Mouse (Mus musculus): ENCODE results near the gene Atp8a1. TPM values are rescaled to one million over a fixed set of nuclear protein-coding genes. Genes with fewer than 3 reads are reported as not detected.

The Atp8a1 gene
- total RNA-seq (2022): 100 to 1,000 TPM; 165 to 213 (median 188) TPM

DNA sequence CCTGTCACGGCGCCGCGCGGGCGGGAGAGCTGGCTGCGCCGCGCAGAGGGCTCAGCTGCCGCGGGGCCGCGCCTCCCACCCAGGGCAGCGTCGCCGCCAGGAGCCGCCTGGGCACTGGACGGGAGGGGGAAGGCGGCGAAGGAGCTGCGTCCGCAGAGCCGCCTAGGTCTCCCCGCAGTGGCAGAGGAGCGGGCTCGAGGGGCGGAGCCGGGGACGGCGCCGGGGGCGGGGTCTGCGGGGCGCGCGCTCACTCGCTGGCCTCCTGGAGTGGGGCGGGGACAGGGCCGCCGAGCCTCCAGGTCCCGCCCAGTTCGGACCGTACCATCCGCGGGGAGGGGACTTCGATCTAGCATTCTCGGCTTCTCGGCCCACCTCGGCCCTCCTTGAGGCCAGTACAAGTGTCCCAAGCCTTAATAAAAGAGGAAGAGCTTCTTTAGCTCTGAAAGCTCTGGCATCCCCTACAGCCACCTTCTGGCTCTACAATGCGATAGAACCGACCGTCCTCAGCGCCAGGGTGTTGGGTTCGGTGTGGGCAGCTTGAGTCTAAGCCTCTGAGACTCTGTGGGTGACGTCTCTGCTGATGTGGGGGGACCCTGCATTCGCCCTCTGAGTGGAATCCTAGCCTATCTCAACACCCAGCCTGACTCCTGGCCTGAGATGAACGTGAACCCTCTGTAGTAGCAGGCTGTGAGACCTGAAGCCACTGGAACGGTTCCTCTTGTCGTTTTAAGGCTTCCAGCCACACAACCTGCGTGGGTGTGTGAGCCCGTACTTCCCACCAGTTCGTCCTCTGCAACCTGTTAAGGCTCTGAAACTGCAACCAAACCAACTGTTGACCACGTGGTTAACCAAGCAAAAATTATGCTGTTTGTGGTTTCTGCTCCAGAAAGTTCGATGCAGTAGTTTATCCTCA lies at the start of gene Atp8a1:
TSS of gene Atp8a1 (minus strand) at position 182 of the 913 bp plus-strand sequence.
- DNase-seq (ENCODE audit: low spot score in 2 of 2): peak; percentile 96 to 98

DNA sequence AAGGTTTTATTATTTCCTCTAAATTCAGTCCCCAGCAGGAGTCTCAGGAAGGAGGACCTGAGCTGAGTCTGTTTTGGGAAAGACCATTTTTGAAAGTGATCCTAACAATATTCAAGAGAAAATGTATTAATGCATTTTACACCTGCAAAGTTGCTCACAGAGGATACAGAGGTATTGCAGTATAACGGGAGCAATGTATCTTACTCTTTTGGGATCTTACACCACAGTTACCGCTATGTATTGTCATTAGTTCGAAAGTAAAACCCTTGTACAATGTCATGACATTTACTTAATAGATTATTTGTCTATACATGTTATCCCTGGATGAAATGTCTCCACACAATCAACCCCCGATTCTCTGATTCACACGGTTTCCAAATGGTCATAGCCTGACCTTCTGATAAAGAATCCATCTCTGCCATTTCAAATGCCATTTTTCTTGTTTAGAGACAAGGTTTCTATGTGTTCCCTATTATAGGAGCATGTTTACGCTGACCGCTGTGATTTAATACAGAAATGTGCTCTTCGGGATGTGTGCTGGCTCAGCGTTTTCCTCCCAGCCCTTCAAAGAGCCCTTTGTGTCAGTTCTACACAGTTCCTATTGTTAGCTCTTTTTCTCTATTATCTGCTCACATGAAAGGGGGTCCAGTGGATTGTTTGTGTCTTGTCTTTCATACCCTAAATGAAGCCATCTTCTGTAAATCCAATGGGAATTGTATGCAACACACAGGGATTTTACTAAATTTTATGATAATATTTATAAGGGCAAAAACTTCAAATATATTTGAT lies 37.4 kb upstream of the Atp8a1 start:
- peak; percentile 10 to 26 for DNase-seq (ENCODE audit: low spot score in 2 of 2)

DNA sequence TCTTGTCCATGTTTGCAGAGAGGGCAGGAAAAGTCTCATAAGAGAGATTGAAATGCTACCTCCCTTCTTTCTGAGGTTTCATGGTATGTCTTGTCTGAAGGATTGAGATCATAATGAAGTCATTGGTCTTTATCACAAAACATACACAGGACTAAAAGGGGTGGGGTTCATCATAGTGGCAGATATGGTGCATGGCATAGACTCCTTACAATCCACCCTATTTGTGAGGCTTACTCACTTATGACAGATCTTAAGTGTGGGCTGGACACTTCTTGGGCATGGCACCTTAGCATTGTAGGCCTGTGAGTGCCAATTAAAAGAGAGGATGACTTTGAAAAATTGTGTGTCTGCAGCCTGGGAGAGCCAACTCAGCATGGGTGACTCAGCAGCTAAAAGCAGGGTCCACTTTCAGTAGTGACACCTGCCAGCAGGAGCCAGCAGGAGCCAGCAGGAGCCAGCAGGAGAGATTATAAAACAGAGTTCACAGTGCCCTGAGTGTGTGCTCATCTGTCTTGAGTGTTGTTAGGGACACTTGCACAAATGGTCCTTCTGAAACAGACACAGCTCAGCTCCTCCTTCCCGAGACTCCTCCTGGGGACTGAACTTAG lies 36.4 kb upstream of the Atp8a1 start:
- no peak for DNase-seq (ENCODE audit: low spot score in 2 of 2)

DNA sequence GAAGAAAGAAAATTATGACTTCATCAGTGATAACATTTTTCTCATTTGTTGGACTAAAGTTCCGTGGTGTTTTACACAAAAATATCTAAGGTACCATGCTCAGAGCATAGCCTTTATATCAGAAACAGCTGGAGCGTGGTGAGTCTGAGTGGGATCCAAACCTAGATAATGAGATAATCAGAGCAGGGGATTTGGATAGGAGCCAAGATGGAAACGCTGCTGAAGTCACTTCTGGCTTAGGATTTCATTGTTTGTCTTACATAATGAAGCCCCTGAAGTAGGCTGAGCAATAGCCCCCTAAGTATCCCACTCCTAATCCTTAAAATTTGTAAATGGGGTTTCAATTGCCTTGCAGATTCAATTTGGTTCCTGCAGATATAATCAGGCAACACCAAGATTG lies 24.2 kb upstream of the Atp8a1 start:
- DNase-seq (ENCODE audit: low spot score in 2 of 2): no peak

DNA sequence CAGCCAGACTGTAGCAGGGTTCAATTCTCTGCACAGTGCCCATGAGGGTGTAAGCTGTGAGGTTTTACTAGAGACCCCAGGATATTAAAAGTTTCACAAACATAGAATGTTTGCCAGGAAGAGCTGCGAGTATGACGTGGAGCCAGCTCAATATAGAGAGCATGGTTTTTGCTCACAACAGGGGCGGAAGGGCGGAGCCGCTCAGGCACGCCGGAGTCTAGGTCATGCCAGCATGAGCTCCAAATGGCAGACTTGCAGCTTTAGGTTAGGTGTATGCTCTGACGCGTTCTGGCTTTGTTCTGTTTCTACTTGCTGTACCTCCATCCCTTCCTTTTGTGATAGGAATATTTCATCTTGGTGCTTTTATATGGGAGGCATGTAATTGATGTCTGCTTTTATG lies 19.0 kb upstream of the Atp8a1 start:
- no peak for DNase-seq (ENCODE audit: low spot score in 2 of 2)

DNA sequence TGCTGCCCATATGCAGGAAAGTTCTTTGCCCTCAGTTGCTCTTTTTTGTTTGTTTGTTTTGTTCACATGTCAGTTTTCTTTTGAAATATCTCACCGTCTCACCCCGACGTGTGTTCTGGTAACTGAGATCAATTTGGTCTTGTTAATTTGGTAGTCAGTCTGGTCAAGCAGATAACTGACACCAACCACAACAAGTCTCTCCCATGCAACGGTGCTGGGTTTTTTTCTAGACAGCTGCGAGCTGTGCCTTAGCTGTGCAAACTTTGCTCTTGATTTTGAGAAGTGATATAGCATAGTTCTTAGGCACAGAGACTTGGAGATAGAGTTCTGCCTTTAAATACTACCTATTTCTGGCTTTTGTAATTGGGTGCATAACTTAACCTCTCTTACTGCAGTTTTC lies 18.4 kb upstream of the Atp8a1 start:
- no peak for DNase-seq (ENCODE audit: low spot score in 2 of 2)

DNA sequence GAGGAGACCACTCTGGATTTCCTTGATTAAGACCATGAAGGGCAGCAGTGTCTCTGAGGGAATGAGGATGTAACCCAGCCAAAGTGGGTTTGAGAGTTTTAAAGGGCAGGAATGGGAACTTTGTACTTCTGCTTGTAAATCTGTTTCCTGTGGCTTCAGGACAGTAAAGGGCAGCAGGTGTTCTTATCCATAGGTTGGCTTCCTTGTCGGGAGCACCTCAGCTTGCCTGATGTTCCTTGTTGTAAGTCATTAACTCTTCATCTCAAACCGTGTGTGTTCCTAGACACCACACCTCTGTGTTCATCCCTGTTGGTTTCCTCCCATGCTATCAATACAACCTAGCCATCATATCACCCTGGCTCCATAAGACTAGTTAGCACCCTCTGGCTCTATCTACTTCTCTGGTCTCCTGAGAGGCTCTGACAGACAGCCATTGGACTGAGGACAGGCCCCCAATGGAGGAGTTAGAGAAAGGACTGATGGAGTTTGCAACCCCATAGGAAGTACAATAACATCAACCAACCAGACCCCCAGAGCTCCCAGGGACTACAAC lies 17.4 kb upstream of the Atp8a1 start:
- no peak for DNase-seq (ENCODE audit: low spot score in 2 of 2)

DNA sequence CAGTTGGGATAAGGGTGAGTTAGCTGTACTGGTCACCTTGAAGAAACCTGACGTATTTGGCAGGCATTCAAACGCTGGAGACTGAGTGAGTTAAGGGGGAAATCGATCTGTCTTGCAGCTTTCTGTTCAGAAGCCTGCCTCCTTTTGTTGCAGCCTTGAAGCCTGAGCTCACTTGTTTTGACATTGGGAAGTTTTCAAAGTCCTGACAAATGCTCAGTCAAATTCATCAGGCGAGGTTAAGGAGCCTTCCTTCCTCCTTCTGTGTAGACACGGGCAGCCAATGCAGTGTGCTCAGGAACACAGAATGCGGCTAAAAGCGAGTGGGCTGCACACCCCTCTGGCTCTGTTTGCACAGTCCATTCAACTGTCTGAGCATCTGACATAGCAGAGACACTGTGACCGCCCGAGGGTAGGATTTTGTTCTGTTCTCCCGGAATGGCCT lies 16.7 kb upstream of the Atp8a1 start:
- DNase-seq (ENCODE audit: low spot score in 2 of 2): no peak

DNA sequence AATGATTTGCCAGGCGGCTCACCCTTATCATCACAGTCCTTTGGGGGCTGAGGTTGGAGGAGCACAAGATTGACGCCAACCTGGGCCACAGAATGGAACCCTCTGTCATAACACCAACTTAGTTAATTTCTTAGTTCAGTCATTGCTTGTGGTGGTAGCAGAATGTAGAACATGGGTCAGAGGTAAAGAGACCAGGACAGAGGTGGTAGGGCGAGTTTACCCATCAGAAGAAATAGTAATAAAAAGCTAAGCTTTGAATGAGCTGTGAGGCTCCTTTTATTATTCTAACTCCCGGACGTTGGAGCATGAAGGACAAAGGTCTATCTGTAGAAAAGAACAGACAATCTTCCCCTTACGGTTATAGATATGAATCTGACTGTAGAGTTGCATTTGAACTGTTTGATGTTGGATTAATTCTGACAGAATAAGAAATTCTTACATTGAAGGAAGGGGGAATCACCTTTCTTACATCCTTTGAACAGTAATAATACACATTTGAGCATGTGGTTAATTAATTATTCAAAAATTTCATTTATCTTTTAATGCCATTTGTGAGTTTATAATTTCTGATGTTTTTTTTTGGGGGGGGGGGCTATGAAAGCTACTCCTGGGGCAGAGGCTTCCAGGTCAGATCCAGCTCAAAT lies 7.9 kb upstream of the Atp8a1 start:
- DNase-seq (ENCODE audit: low spot score in 2 of 2): no peak

DNA sequence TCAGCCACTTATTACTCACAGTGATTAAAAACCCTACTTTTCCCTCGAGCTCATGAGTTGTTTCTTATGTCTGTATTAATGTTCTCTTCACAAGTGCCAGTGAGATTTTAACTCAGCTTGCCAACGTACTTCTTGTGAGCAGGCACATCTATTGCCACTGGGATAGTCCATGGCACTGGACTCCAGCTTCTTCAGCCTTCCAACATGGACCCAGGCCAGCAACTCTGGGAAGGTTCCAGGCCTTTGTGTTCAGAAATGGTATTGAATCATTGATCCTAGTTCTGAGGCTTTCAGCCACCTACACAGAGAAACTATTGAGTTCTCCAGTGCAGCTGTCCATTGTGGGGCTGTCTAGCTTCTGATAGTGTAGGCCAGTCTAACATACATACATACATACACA lies 5.6 kb upstream of the Atp8a1 start:
- no peak for DNase-seq (ENCODE audit: low spot score in 2 of 2)

DNA sequence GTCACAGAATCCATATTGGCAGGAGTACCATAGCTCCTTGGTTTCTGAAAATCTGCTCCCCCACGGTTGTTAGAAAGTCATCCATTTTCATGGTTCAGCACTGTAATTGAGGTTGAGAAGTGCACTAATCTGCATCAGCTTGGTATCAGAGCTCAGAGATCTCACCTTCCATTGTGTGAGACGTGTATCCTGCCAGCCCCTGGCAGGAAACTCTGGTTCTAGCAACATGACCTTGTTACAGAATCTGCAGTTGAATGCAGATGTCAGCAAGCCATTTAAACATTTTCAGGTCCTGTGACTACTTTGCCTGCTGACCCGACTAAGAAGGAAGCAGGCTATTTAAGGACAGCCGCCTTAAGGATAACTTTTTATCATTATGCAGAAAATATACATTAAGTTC lies 2.2 kb upstream of the Atp8a1 start:
- DNase-seq (ENCODE audit: low spot score in 2 of 2): no peak

DNA sequence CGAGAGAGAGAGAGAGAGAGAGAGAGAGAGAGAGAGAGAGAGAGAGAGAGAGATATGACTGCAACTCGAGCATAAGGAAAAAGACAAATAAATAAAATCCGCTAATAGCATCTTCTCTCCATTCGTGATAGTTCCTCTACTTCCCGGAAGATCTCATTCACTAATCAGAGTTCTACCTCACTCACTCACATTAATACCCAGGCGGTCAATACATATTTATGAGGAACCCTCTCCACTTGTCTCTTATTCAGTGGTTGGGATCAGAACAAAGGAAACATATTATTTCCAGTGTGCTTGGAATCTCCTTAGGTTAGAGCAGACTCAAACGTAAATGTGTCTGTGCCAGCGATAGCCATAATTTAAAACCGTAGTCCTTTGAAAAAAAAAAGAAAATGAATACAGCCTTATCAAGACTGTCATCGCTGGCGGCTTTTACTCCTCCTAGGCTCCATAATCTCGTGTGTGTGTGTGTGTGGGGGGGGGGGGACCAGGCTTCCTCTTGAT lies 1.3 kb upstream of the Atp8a1 start:
- DNase-seq (ENCODE audit: low spot score in 2 of 2): no peak

DNA sequence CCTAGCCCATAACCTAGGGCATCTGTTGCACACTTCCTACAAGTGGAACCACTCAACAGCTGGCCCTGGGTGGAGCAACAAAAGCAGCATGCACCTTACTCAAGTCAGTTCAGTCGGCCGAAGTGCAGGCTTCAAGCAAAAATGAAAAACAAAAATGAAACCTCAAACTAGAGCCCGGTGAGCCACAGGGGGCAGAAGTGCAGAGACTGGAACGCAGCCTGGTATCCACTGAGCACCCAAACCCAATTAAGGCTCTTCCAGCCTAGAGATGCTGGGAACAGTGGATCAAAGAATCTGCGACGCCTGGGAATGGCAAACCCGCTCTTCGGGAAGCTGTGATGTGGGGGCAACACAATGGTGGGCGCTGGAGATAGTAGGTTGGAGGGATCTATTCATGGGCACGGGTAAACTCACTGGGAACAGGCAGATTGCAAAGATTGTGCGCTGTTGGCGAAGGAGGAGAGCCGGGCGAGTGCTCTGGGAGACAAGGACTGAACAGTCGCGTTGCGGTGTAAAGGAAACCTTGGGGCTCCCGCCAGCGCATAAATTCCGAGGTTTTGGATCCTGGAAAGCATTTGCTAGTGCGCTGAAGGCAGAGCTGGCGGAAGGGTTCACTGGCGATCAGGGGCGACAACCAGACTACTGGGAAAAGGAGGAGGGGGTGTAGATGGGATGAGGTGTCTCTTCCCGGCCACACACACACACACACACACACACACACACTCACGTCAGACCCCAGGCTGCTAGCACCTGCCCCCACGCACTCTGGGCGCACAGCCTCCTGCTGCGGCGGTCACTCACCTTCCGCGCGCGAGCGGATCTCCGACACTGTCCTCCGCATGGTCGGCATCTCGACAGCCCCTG lies 641 bp downstream of the Atp8a1 start:
- DNase-seq (ENCODE audit: low spot score in 2 of 2): peak in 1 of 2 experiments; percentile 50

DNA sequence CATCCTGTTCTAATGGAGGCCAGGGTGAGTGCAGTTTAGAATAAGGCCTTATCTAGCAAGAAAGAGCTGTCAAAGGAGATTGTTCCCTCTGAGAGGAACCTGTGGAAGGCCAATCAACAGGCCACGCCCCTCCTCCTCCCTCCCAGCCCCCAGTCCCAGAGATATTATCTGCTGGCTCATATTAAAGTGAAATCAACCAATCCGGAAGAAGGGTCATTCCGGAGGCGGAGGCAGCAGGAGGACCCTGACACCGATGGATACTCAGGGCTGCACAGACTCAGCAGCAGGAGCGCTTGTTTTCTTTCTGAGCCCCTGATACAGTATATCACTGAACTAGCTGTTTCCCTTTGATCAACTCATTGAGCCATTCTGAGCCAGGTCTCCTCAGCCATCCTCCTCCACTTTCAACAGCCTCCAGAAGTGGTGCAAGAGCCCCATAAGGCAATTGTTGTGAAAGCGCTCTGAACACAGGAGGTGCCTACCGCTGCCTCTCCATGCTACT lies 2.0 kb downstream of the Atp8a1 start:
- no peak for DNase-seq (ENCODE audit: low spot score in 2 of 2)

DNA sequence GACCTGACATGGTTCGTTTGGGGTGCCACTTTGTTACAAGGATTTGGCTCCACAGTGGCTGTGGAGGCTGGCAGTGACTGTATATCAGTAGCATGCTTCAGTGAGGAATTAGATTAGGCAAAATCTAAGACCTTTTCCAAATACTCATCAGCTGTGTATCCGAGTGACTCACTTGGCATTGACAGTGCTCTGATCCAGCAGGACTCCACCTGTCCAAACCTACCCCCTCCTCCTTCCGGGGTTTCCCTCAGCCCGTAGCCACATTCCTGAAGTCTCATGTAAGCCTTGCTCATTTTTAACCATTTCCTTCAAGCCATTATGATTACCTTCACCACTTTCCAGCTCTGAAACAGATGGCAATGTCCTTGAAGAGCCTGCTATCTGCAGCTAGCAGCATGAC lies 3.2 kb downstream of the Atp8a1 start:
- no peak for DNase-seq (ENCODE audit: low spot score in 2 of 2)

DNA sequence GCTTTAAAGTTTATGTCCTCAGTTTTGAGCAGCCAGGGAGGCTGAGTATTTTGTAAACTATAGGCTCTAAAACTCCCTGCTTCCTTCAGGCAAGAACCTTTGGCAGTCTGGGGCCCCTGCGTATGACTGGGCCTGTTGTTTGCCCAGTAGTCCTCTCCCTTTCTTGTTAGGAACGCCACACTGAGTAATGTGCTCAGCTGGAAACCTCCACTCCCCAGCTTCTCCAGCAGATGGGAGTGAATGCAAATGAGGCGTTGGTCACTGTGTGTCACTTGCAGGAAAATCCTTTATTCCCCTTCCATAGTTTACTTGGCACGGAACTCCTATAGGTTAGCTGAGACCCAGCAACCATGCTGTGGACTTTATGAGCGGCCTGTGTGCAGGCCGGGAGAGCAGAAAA lies 4.9 kb downstream of the Atp8a1 start:
- no peak for DNase-seq (ENCODE audit: low spot score in 2 of 2)

DNA sequence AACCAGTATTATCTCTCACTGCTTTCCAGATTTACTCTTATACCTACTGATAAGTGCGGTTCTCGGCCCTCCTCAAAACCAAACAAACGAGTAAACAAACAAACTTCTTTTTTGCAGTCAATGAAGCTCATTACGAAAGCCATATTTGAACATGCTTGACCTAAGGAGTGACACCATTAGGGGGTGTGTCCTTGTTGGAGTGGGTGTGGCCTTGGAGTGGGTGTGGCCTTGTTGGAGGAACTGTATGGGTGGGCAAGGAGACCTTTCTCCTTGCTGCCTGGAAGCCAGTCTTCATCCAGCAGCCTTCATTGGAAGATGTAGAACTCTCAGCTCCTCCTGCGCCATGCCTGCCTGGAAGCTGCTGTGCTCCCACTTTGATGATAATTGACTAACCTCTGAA lies 13.4 kb downstream of the Atp8a1 start:
- DNase-seq (ENCODE audit: low spot score in 2 of 2): no peak

DNA sequence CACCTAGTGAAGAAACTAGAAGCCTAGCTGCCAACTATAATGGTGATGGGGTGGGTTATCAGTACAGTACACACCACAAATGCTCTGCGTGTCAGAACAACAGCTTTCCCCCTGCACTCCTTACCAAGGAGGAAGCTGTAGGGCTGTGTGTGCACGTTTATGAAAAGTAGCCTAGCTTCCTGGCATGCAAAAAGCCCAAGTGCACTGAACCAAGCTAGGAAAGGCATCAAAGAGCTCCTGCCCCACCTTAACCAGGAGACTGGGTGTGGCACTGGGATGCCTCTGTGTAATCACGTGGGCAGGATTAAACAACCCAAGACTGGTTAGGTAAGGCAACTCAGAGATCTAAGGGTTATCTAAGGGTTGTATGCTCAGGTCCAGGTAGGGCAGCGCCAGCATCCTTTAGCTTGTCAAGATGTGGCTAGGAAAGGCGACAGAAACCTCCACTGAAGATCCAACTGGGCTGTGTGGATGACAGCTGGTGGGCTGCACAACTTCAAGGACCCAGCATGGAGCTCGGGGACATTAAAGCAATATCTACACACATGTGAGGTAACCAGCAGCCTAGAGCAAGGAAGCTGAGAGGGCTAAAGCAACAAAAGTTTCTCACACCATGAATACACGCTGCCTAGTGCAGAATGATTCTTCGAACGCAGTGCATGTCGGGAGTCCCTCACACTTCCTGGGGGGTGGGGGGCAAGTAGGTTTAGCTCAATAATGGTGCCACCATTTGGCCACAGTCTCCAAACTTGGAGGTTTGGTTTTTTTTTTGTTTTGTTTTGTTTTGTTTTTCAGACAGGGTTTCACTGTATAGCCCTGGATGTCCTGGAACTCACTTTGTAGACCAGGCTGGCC lies 15.7 kb downstream of the Atp8a1 start:
- no peak for DNase-seq (ENCODE audit: low spot score in 2 of 2)

DNA sequence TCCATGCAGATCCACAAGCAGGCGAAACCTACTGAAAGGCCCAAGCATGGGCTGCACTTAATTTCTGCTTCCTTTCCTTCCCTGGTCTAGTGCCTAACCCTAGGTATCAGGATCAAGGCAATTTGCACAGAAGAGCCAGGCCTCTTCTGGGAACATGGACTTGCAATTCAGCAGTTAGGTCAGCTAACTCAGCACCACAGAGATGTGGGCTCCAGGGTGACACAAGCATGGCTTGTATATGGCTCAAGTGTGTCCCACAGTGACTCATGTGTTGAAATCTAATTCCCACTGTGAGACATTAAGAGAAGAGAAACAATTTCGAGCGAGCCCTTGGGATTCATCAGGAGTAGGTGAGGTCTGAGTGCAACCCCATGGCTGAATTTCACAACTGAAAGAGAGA lies 18.9 kb downstream of the Atp8a1 start:
- no peak for DNase-seq (ENCODE audit: low spot score in 2 of 2)
